Mouse (Mus musculus) midbrain, embryonic 10.5 days (tissue): Measurements from ENCODE around the gene Pigm. TPM values are rescaled to one million over a fixed set of nuclear protein-coding genes. Genes with fewer than 3 reads are reported as not detected.

Experiments
- DNase-seq: peaks from one replicate; pipeline ENCODE4 v3.0.0-alpha.2; 2017; ENCODE audit warnings: low spot score
- H3K27ac ChIP-seq: fragments of 300-500 bp; sonication (generic); replicated peaks from 2 replicates; pipeline ENCODE4 v1.5.1; 2016; ENCODE audit warnings: mild to moderate bottlenecking
- H3K27me3 ChIP-seq: fragments of 300-500 bp; sonication (generic); 2 replicates; pipeline ENCODE4 v1.6.1; 2016; ENCODE audit warnings: low read depth, mild to moderate bottlenecking; ENCODE audit not compliant: poor library complexity, severe bottlenecking
- H3K36me3 ChIP-seq: fragments of 300-500 bp; sonication (generic); 2 replicates; pipeline ENCODE4 v1.6.1; 2016; ENCODE audit warnings: mild to moderate bottlenecking, moderate library complexity
- H3K4me1 ChIP-seq: fragments of 300-500 bp; sonication (generic); 2 replicates; pipeline ENCODE4 v1.6.1; 2016
- H3K4me3 ChIP-seq: fragments of 300-500 bp; sonication (generic); 2 replicates; pipeline ENCODE4 v1.5.1; 2016; ENCODE audit warnings: mild to moderate bottlenecking, moderate library complexity
- H3K9me3 ChIP-seq: fragments of 300-500 bp; sonication (generic); replicated peaks from 2 replicates; pipeline ENCODE4 v1.6.1; 2016; ENCODE audit warnings: mild to moderate bottlenecking
- WGBS: fragments of 180-500 bp; shearing (Covaris S2); methylation state at CpG from one replicate; pipeline ENCODE4 v1.1.7; 2016; 5-methylcytosine and 5-hydroxymethylcytosine counted together
- polyA plus RNA-seq: library from polyadenylated mRNA; unstranded; fragments of >200 nt; fragmentation: Nextera tagmentation; extraction: Ambion mirVana; gene quantifications from 2 replicates; pipeline ENCODE4 v1.2.1, GENCODE M21; 2016

Pigm gene
- polyA plus RNA-seq, 1 experiment from 2014 or later = 9.3 TPM

GRCm38 (mm10) chr1:172427841-172428240 lies 51.5 kb downstream of the Pigm start:
- WGBS = 92% methylated on average over 3 of the region's 3 CpGs
- H3K27me3 ChIP-seq = no peaks in the 10 kb centered on the region
- no peaks in the 10 kb centered on the region for H3K9me3 ChIP-seq
- no peaks in the 10 kb centered on the region for H3K36me3 ChIP-seq
- no peak for DNase-seq
- no peak overlapping the region for H3K4me3 ChIP-seq
- H3K27ac ChIP-seq = no peak overlapping the region
- peaks cover 9% of the 10 kb centered on the region; the same call in 1 of the 2 replicates for H3K4me1 ChIP-seq

DNA sequence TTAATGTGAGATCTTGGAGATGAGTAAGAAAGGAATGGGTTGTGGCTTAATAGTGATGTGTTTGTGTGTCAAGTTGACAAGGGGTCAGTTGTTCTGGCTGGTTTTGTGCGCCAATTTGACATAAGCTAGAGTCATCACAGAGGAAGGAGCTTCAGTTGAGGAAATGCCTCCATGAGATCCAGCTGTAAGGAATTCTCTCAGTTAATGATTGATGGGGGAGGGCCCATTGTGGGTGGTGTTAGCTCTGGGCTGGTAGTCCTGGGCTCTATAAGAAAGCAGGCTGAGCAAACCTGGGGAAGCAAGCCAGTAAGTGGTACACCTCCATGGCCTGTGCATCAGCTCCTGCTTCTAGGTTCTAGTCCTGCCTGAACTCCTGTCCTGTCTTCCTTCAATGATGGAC lies 52.3 kb downstream of the Pigm start:
- no peaks in the 10 kb centered on the region for H3K27me3 ChIP-seq
- WGBS = 87% methylated on average over 1 of the region's 1 CpGs
- peaks cover 9% of the 10 kb centered on the region; the same call in 1 of the 2 replicates for H3K4me1 ChIP-seq
- no peak for DNase-seq
- no peaks in the 10 kb centered on the region for H3K36me3 ChIP-seq
- H3K4me3 ChIP-seq = no peak overlapping the region
- no peaks in the 10 kb centered on the region for H3K9me3 ChIP-seq
- H3K27ac ChIP-seq = no peak overlapping the region

- DNase-seq = no peak
- 57% methylated on average over 9 of the region's 9 CpGs for WGBS
These were observed 54.4 kb downstream of the Pigm start for GRCm38 (mm10) chr1:172430731-172431220.

GRCm38 (mm10) chr1:172431836-172432586 lies 55.7 kb downstream of the Pigm start:
- DNase-seq = no peak
- Histone ChIP-seq H3K27me3 (no peaks in the 10 kb centered on the region), H3K27ac (no peak overlapping the region), H3K4me3 (no peak overlapping the region), H3K9me3 (no peaks in the 10 kb centered on the region), H3K4me1 (peaks cover 9% of the 10 kb centered on the region; the same call in 1 of the 2 replicates), H3K36me3 (no peaks in the 10 kb centered on the region)
- WGBS = 51% methylated on average over 4 of the region's 4 CpGs

More at GRCm38 (mm10) chr1:172430731-172431220, 54.4 kb downstream of the Pigm start:
- H3K4me1 ChIP-seq = peaks cover 9% of the 10 kb centered on the region; the same call in 1 of the 2 replicates
- no peak overlapping the region for H3K4me3 ChIP-seq
- no peaks in the 10 kb centered on the region for H3K9me3 ChIP-seq
- H3K36me3 ChIP-seq = no peaks in the 10 kb centered on the region
- H3K27me3 ChIP-seq = no peaks in the 10 kb centered on the region
- H3K27ac ChIP-seq = no peak overlapping the region

- Histone ChIP-seq H3K27ac (no peak overlapping the region), H3K36me3 (no peaks in the 10 kb centered on the region), H3K4me3 (no peak overlapping the region), H3K9me3 (no peaks in the 10 kb centered on the region), H3K27me3 (no peaks in the 10 kb centered on the region), H3K4me1 (peaks cover 9% of the 10 kb centered on the region; the same call in 1 of the 2 replicates)
- WGBS = 92% methylated on average over 3 of the region's 3 CpGs
- no peak for DNase-seq
These were observed 56.2 kb downstream of the Pigm start for GRCm38 (mm10) chr1:172432587-172432955.

DNA sequence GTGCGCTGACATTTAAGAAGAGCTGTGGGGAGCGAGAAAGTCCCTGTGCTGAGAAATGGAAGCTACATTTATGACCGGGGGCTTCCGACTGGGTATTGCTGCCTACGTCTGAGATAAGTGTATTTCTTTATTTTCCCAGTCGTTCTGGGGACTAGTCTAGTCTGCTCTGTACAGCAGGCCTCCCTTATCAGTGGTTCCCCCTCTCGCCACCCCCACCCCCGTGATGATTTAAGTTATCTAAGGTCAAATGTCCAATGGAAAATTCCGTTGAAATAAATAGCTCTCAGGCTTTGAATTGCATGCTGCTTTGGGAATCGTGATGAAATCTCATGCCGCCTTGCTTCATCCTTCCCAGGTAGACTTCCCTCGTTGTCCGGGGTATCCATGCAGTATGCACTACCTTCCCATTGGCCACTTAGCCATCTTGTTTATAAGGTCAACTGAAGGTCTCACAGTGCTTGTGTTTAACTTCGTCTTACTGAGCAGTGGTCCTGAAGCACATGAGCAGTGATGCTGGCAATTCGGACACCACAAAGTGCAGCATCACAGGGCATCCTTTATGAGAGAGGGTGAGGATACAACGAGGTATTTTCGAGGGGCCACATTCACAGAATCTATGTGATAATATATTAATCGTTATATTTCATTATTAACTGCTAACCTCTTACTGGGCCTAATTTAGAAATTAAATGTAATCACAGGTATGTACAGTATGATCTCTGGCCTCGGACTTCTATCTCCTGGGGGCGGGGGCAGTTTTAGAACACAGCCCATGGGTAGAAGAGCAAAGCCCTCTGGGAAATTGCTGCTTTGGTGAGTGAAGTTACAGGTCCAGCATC lies 56.9 kb downstream of the Pigm start:
- Histone ChIP-seq H3K36me3 (no peaks in the 10 kb centered on the region), H3K4me1 (peaks cover 9% of the 10 kb centered on the region; the same call in 1 of the 2 replicates), H3K9me3 (no peaks in the 10 kb centered on the region), H3K4me3 (no peak overlapping the region), H3K27ac (no peak overlapping the region), H3K27me3 (no peaks in the 10 kb centered on the region)
- no peak for DNase-seq
- WGBS = 89% methylated on average over 20 of the region's 20 CpGs

Other genes starting within 250 kb of the Pigm start
- 166 and 175 TPM in 2 replicates for gene Pex19, start 249.8 kb upstream of the Pigm start, polyA plus RNA-seq
- gene Dcaf8, start 228.5 kb upstream of the Pigm start, polyA plus RNA-seq = 124 and 138 TPM in 2 replicates
- gene Pea15a, start 169.7 kb upstream of the Pigm start, polyA plus RNA-seq = 340 and 410 TPM in 2 replicates
- gene Casq1, start 156.7 kb upstream of the Pigm start, polyA plus RNA-seq = 1.3 and 1.8 TPM in 2 replicates
- not detected in 2 replicates for gene Atp1a4, start 118.1 kb upstream of the Pigm start, polyA plus RNA-seq
- 50.2 and 62.4 TPM in 2 replicates for gene Igsf8, start 114.9 kb upstream of the Pigm start, polyA plus RNA-seq
- gene Atp1a2, start 78.5 kb upstream of the Pigm start, polyA plus RNA-seq = 3.0 and 4.3 TPM in 2 replicates
- gene Kcnj9, start 47.2 kb upstream of the Pigm start, polyA plus RNA-seq = 0.23 and 0.61 TPM in 2 replicates
- 0.46 and 0.75 TPM in 2 replicates for gene Kcnj10, start 35.3 kb upstream of the Pigm start, polyA plus RNA-seq
- 0.09 and 0.16 TPM in 2 replicates for gene Slamf9, start 98.8 kb downstream of the Pigm start, polyA plus RNA-seq
- gene Igsf9, start 105.2 kb downstream of the Pigm start, polyA plus RNA-seq = 76.2 and 95.8 TPM in 2 replicates
- gene Tagln2, start 123.5 kb downstream of the Pigm start, polyA plus RNA-seq = 70.8 and 79.2 TPM in 2 replicates
- gene Cfap45, start 144.3 kb downstream of the Pigm start, polyA plus RNA-seq = 1.0 and 1.7 TPM in 2 replicates
- gene Vsig8, start 179.4 kb downstream of the Pigm start, polyA plus RNA-seq = 0.17 TPM in 1 of 2 replicates, not detected in the other
- gene Slamf8, start 214.0 kb downstream of the Pigm start, polyA plus RNA-seq = not detected in 2 replicates
- 0.22 and 0.42 TPM in 2 replicates for gene Fcrl6, start 226.0 kb downstream of the Pigm start, polyA plus RNA-seq